Mouse (Mus musculus) monocyte, adult 5-6 weeks (primary cell): ENCODE measurements around the gene Tk1. TPM values are rescaled to one million over a fixed set of nuclear protein-coding genes. Genes with fewer than 3 reads are reported as not detected.
"Not testable (repeated sequence)": the region's sequence is repeated elsewhere in the genome, so short reads cannot be mapped to it uniquely, and the experiment has no call there.

ENCODE experiments used
- ATAC-seq: fragments of 153-309, 156-312 bp; replicated peaks from 2 replicates; pipeline ENCODE4 v1.8.0; 2017; ENCODE audit warnings: mild to moderate bottlenecking; ENCODE audit not compliant: low TSS enrichment, insufficient number of reproducible peaks, severe bottlenecking, poor library complexity, low FRiP score
- total RNA-seq: library from RNA; stranded (forward); fragments of 200-1000, 200-491, 200-594 nt; gene quantifications from 3 replicates; pipeline ENCODE4 v1.2.3, GENCODE M21; 2017

The Tk1 gene
- total RNA-seq, 1 experiment from 2014 or later, result 2.4 TPM

DNA sequence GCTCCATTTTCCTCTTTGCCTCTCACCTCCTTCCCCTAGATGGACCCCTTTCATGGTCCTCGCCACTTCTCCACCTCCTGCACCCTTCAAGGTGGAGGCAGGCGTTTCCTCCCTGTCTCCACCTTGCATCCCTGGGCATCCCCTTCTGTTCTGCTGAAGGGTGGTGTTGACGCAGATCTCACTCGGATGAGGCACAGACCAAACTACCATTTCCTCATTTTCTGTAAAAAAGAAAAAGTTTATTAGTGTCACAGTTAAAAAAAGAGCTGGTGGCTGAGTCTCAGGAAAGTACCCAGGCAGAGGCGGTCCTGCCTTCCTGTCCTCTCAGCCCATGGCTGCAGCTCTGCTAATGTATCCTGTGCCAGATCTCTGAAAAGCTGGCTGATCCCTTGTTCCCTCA is 26.7 kb downstream of the Tk1 start:
- peak; percentile 60 for ATAC-seq

DNA sequence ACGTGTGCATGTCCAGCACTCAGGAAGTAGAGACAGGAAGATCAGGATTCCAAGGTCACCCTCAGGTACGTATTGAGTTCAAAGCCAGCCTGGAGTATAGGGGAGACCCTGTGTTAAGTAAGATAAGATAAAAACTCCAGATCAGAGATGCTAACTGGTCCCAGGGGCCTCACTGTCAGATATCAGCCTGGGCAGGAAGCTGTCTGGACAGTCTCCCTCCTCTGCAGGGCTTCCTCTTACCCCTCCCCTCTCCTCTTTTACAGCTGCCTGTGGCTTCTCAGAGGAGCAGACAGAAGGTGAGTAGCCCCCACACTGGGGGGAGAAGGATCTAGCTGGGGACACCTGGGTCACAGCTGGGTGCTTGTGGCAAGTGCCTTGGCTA is 27.7 kb downstream of the Tk1 start:
- ATAC-seq, result peak; percentile 14; the same call in 1 of the 2 replicates

DNA sequence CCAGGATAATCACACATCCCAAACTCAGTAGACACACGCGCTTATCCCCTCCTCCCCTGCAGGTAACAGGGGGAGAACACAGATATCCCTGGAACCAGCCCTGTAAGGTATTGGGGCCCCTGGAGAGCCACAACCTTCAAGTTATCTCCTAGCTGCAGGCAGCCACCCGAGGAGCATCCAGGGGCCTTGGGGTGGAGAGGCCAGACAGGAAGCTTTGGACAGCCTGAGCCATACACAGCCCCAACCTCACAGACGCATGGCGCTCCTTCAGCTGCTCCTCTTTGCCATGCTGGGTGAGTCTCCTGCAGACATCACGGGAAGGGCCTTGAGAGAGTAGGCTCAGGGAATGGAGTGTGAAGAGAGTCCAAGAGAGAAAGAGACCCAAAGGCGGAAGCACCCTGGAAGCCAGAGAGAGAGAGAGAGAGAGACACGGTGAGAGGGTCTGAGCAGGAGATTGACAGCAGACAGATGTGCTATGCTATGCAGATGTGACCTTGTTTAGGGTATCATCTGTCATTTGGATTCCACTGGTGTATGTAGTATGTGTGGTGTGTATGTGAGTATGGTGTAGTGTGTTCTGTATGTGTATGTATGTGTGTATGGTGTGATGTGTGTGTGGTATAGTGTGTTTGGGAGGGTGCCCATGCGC is 28.3 kb downstream of the Tk1 start, which contains the start of gene 6030468B19Rik:
Gene 6030468B19Rik, plus strand, starts transcription at position 150 of the 649 bp plus-strand sequence.
- ATAC-seq, result 0 out of 2 replicates have a peak, but pooled peaks have one; percentile 6

DNA sequence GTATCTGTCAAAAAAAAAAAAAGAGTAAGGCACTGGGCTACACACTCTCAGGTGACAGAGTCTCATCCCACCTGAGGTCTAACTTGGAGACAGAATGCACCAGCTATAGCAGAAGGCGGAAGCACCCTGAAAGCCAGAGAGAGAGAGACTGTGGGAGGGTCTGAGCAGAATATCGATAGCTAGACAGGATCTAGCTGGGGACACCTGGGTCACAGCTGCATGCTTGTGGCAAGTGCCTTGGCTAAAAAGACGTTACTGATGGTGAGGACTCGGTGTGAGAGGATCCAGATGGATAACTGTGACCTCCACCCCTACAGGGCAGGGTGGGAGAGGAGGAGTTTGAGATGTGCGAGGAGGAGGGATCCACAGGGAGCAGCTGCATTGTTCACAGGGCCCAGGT is 28.9 kb downstream of the Tk1 start:
- no peak for ATAC-seq

DNA sequence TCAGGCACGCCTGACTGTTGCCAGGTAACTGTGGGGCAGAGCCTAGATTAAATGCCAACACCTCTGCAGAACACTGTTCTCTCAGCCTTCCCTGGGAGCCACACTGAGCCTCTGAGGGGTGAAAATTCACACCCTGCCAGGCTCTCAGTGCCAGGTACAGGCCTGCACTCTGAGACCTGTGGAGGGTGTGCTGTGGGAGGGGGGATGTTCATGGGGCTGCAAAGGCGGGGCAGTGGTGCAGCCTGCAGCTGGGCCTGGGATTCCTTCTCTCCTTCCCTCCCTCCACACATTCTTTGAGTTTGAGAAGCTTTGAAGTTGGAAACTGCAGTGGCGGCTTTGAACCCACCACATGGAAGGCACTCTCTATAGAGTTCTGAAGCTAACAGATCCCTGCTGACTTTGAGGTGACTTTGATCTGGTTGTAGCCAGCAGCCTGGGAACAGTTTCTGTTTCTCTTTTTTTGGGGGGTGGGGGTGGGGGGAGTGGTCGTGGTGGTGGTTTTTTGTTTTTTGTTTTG is 31.8 kb downstream of the Tk1 start:
- ATAC-seq, result no peak

DNA sequence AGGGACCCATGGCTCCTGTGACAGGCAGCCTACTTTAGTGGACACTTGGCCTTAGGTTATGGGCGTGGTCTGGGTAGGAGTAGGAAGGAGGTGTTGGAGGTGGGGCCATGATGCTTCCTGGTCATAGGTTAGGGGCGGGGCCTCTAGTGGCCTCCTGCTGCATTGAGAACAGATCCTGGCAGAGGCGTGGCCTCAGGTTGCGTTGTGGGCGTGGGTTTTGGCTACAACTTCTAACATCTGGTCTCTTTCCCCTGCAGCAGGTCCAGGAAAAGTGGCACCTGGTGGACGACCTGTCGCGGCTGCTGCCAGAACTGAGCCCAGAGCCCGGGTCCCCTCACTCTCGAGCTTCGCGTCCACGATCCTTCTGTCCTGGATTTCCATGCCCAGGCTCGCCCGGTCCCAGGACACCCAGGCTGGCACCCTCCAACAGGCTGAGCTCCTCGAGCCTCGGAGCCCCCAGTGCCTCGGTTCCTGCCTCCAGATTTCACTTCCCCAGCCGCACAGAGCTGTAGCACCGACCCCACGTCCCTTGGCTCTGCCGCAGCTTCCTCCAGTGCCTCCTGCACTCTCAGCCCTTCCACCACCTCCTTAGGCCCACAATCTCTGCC is 33.5 kb downstream of the Tk1 start:
- peak; percentile 92 for ATAC-seq

DNA sequence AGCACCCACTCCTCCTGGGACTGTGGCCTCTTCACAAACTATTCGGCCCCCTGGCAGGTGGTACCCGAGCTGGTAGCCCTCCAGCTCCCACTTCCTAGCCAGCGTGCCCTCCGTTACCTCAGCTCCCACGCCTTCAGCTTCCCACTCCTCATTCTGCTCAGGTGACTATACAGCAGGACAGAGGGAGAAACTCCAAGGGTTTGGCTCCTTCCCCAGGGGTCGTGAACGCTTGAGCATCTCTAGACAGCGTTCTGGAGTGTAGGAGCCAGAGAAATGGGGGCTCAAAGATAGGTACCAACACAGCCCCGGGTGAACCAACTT is 34.5 kb downstream of the Tk1 start:
- no peak for ATAC-seq

DNA sequence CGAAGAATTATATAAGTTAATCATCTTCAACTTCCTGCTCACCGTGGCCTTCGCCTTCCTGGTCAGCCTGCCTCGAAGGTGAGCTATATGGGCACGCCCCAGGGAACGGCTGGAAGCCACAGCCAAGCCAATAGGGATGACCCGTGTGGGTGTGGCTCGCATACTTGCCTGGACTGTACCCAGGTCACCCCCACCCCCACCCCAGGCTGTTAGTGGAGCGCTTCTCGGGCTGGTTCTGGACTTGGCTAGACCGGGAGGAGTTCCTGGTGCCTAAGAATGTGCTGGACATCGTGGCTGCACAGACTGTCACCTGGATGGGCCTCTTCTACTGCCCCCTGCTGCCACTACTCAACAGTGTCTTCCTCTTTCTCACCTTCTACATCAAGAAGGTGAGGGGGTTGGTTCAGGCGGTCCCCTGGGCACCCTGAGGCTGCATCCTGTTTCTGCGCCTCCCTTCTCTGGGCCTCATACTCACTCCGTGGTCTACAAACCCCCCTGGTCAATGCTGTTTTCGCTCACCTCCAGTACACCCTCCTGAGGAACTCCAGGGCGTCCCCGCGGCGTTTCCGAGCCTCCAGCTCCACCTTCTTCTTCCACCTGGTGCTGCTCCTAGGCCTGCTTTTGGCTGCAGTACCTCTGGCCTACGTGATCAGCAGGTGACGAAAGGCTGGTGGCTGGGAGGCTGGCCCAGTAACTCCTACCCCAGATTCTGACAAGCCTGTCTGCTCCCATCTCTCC is 35.0 kb downstream of the Tk1 start:
- ATAC-seq, result no peak

DNA sequence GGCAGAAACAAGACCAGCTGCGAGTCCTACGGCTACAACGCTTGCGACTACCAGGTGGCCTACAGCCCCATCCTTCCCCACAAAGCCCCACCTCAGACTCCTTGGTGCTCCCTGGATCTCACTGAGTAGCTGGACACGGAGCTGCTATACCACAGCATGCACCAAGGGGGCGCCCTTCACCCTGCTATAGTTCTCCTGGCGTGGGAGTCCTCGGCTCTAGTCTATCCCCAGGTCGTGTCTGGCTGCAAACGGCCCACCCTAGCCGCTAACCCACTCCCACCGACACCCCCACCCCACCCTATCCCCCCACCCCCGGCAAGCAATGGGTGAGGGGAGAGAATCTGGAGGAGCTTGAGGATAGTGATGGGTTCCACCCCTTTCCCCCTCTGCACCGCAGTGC is 35.6 kb downstream of the Tk1 start:
- ATAC-seq, result peak; percentile 59; the same call in 1 of the 2 replicates

DNA sequence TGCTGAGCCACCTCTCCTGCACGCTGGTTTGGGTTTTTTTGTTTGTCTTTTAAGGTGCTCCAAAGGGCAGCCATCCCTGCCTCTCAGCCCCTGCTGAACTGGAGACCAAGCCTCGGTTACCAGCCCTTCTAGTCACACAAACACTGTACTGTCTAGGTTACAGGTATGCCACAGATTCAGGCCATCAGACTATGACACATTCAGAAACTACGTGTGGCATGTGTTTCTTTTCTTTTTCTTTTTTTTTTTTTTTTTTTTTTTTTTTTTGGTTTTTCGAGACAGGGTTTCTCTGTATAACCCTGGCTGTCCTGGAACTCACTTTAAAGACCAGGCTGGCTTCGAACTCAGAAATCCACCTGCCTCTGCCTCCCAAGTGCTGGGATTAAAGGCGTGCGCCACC is 37.4 kb downstream of the Tk1 start:
- ATAC-seq, result not testable (repeated sequence)

DNA sequence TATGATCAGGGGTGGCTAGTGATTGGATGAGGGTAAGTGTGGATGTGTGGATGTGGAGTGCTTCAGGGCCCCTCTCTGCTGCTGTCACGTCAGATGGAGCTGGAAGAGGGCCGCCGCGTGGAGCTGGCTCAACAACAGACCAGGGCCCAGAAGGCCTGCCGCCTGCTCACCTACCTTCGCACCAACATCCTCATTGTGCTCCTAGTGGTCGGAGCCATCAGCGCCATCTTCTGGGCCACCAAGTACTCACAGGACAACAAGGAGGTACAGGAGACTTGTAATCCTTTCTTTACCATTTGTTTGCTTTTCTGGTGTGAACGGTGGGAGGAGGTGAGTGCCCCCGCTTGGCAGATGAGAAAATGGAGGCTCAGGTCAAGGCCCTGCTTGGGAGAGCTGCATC is 39.6 kb downstream of the Tk1 start:
- ATAC-seq, result peak; percentile 52

DNA sequence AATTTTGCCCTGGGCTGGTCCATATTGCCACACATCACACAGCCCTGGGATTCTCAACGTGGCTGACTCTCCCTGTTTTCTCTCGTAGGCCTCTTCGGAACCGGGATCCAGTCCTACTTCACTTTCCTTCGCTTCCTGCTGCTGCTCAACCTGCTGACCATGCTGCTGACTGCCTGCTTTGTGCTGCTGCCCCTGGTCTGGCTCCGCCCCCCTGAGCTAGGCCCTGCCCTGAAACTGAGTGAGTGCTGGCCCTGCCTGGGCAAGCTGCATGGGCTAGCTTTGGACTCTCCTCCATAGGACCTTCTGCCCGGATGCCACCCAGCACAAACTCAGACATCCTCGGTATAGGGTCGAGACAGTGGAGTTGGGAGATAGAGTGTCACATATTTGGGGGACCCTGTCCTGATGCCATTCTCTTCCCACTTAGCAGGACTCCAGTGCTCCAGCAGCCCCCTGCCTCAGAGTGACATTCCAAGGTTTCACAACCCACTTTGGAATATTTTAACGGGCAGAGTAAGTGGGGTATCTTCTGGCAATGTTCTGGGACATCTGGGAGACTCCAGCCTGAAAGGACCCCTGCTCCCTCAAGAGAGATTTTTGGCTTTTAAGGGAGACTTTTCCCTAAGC is 42.1 kb downstream of the Tk1 start:
- no peak for ATAC-seq

DNA sequence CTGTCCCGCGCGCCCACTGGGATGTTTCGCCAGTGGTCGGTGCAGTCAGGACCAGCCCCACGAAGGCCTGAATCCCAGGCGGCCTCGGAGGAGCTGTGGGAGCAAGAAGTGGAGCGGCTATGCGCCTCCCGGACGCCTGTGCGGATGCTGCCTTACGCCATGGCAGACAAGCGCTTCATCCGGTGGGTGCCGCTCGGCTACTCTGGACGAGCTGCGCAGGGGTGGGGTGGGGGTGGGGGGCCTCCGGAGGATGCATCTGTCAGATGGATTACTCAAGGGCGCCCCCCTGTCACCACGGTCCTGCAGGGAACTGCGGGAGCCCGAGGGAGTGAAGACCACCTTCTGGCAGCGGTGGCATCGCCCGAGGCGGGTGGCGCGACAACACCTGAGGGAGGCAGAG is 42.8 kb downstream of the Tk1 start:
- ATAC-seq, result no peak

DNA sequence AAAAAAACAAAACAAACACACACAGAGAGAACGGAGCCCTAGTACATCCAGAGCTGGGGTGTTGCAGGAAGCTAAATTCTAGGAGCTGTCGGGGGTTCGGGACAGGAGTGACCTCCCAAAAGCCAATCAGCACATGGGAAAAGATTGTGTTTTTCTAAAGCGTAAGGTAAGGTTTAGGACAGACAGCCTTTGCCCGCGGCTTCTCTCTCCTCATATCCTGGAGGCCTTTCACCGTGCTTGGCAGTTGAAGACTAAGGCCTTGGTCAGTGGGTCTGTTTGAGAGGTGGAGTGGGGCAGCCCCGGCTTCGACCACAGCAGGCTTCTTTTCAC is 43.2 kb downstream of the Tk1 start:
- no peak for ATAC-seq

DNA sequence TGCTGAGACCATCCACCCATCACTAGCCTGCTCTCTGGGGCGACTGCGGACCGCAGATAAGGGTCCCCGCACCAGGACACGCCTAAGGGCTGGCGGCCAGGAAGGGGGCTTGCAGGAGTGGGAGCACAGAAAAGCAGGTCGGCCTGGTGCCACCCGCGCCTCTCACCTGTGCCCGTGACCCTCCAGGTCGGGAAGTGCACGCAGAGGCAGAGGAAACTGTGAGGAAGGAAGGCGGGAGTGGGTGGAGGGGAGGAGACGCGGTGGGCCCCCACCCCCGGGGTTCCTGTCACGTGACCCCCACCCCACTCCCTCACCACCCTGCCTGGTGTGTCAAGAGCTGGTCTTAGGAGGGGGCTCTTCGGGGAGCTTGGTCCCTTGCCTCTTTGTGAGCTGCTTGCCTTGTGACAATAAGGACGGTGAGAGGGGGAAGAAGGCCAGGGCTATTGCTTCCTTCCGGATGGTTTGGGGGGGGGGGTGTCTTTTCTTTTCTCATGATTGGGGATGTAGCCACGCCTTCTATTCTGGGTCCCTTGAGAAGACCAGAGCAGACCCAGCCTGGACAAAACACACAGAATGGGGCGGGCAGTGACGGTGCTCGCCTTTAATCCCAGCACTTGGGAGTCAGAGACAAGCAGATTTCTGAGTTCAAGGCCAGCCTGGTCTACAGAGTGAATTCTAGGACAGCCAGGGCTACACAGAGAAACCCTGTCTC is 43.7 kb downstream of the Tk1 start, which contains the start of the genes Tmc8 and Tmc6:
Gene Tmc8, plus strand, starts transcription at position 84 of the 712 bp plus-strand sequence.
Gene Tmc6, minus strand, starts transcription at position 206 of the 712 bp plus-strand sequence.
- 0 out of 2 replicates have a peak, but pooled peaks have one; percentile 0 for ATAC-seq

DNA sequence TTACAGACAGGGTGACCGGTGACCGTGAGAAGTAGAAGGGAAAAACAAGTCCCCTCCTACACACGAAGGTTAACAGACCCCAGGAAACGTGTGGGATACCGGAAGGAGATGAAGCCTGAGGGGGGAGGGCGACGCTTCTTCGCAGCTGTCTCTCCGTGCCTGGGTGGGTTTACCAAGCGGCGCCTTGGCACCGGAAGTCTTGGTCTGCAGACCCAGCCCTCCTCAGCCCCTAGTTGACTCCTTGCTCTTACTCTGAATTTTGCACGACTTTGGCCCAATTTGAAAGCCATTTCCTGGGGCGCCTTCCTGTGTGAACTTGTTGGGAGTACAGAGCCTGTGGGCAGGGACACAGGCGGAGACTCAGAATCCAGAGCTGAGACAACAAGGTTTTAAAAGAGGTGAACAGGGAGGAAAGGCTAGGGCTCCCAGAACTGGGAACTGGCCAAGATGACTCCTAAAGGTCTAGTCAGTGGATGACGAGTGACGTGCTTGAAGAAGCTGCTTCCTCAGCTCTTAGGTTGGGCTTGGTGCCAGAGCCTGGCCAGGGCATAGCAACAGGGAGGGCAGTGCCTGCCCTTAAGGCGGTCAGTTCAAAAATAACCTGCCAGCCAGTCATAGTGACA is 44.6 kb downstream of the Tk1 start:
- ATAC-seq, result peak; percentile 25

DNA sequence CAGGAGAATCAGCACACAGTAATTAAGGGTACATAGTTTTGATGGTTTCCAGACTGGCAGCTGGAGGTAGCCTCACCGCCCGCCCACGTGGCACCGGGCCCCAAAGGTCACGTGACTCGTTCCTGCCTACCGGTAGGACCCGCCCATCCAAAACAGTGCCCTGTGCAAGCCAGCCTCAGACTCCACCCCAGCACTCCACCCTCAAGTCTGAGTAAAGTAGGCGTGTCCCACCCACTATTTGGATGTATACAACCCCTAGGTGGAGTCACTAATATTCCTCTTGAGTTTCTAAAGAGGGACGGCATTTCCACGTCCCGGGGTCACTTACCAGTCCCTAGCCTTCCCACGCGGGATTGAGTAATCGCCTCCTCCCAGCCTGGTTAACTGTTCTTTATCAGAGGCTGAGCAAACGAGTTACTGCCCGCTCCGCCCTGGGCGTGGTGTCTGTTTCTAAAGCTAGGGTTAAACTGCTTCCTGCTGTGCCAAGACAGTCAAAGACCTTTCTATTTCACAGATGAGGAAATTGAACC is 45.2 kb downstream of the Tk1 start:
- peak; percentile 56 for ATAC-seq

DNA sequence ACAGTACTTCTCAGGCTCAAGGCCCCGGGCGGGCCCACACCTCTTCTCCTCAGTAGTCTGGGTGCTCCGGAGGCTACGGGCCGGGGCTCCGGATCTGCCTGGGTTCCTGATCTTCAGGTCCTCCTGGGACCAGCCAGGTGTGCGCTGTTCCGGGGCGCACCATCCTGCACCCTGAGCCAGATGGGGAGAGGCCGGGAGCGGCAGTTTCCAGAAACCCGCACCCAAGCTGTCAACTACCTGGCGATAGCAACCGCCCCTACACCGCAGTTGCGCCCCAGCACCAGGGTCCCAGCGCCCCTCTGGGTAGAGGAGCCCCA is 45.7 kb downstream of the Tk1 start:
- no peak for ATAC-seq
